Mouse (Mus musculus): Measurements from ENCODE around the gene Prf1. TPM values are rescaled to one million over a fixed set of nuclear protein-coding genes. Genes with fewer than 3 reads are reported as not detected.
A peak's percentile ranks its signal among the peaks of the same experiment; 100 is the strongest.

Prf1 gene
- polyA plus RNA-seq, 1 experiment from 2014 or later, result not detected

DNA sequence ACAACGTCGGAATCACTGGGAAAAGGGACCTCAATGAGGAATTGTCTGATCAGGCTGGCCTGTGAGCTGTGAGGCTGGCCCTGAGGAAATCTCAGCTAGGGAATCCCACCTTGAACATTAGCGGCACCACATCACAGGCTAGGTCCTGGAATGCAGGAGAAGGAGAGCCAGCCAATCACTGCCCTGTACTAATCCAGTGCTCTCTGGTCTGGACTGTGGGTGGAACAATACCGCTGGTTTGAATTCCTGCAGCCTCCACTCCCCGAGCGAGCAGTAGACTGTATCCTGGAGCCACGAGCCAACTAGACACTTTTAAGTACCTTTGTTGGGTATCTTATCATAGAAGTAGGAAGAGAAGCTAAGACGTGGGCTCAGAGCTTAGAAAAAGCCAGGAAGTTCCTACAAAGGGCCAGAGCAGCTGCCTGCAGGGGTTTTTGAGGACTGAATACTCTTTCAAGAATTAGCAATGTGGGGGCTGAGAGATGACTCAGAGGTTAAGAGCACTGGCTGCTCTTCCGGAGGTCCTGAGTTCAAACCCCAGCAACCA is 28.2 kb downstream of the Prf1 start:
- no peaks in the 10 kb centered on the region for H3K27me3 ChIP-seq
- no peak overlapping the region for H3K27ac ChIP-seq
- no peak overlapping the region for H3K4me3 ChIP-seq (replicated peaks)
- no peak overlapping the region for H3K4me2 ChIP-seq
- H3K4me1 ChIP-seq, result peaks cover 20% of the 10 kb centered on the region
- 33% methylated on average over 9 of the region's 9 CpGs for WGBS
- H3K9me3 ChIP-seq, result no peaks in the 10 kb centered on the region
- H3K36me3 ChIP-seq (replicated peaks), result peaks cover 6% of the 10 kb centered on the region
- no peak overlapping the region for H3K9ac ChIP-seq
- no peak for ATAC-seq (ENCODE audit: low FRiP score)

DNA sequence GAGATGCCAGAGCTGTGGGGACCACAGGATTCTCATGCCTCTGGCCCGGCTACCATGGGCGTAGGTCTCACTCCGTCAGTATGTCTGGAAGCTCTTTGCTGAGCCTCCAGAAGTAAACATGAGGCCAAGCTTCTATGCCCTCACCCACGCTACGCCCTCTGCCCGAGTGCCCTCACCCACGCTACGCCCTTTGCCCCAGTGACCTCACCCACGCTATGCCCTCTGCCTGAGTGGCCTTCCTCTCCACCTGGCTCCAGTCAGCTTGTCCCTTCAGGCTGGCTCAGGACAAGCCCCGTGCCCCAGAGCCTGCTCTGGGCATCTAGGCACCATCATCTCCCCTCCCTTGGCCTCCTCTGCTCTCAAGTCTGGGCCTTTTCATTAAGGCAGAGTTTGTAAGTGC is 29.9 kb downstream of the Prf1 start:
- H3K4me2 ChIP-seq, result no peak overlapping the region
- WGBS, result 86% methylated on average over 10 of the region's 10 CpGs
- H3K27me3 ChIP-seq, result no peaks in the 10 kb centered on the region
- no peak for ATAC-seq (ENCODE audit: low FRiP score)
- no peaks in the 10 kb centered on the region for H3K9me3 ChIP-seq
- H3K9ac ChIP-seq, result no peak overlapping the region
- H3K4me3 ChIP-seq (replicated peaks), result no peak overlapping the region
- H3K4me1 ChIP-seq, result peaks cover 20% of the 10 kb centered on the region
- peaks cover 4% of the 10 kb centered on the region for H3K36me3 ChIP-seq (replicated peaks)
- H3K27ac ChIP-seq, result 0 out of 2 replicates have a peak overlapping the region, but pooled peaks have one; percentile 10

DNA sequence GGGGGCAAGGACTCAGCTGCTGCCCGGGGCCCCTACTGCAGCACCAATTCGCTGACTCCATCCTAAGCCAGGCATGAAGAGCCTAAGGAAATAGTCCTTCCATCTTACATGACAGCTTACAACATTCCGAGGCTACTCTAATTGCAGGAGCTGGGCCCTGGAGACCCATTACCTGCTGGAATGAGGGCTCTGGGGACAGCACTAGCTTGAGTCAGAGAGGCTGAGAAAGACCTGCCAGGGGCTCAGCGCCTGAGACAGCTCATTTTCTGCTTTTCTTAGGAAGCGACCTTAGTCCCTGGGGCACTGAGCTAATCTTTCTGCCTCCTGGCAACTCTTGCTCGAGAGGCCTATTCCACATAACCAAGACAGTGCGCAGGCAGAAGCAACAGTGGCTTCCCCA is 31.3 kb downstream of the Prf1 start:
- no peak for ATAC-seq (ENCODE audit: low FRiP score)
- Histone ChIP-seq H3K36me3 (replicated peaks) (0 out of 2 replicates have a peak, but pooled peaks cover 3% of the 10 kb centered on the region), H3K4me2 (no peak overlapping the region), H3K9me3 (no peaks in the 10 kb centered on the region), H3K9ac (no peak overlapping the region), H3K27me3 (no peaks in the 10 kb centered on the region), H3K27ac (no peak overlapping the region), H3K4me3 (replicated peaks) (no peak overlapping the region), H3K4me1 (peaks cover 20% of the 10 kb centered on the region)
- WGBS, result 56% methylated on average over 7 of the region's 7 CpGs

DNA sequence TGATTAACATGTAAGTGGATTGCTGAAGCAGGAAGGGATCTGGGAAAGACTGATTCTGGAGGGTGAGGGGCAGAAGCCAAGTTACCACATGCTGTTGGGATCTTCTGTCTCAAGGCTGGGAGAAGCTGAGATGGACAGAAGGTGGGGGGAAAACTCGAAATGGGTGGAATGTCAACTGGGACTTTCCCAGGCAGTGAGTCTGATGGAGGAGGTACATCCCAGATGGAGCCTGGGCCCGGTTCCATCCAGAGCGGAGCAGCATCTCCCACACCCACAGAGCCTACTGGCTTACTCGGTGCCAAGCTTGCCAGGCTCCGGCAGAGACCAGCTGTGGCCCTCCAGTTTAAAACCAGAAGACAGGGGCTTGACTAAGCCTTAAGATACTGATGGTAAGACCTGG is 33.4 kb downstream of the Prf1 start:
- Histone ChIP-seq H3K9ac (no peak overlapping the region), H3K9me3 (no peaks in the 10 kb centered on the region)
- no peak for ATAC-seq (ENCODE audit: low FRiP score)

DNA sequence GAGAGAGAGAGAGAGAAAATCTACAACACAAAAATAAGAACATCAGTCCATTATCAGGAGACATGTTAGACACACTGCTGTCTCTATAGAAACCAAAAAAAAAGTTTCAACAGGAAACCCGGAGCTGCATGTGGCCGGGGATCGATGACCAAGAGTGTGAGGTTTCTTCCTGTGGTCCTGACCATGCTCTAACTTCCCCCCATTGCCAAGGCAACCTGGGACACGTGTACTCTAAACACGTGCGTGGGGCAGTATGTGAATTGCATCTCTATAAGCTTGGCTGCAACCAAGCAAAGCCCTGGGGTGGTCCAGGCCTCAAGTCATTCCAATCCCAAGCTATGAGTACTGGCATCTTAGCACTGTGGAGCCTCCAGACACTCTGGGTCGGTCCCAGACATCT is 36.9 kb downstream of the Prf1 start:
- ATAC-seq (ENCODE audit: low FRiP score), result no peak
- H3K9ac ChIP-seq, result no peak overlapping the region
- no peak overlapping the region for H3K27ac ChIP-seq
- 0 out of 2 replicates have a peak, but pooled peaks cover 3% of the 10 kb centered on the region for H3K36me3 ChIP-seq (replicated peaks)
- H3K4me3 ChIP-seq (replicated peaks), result no peak overlapping the region
- 89% methylated on average over 7 of the region's 7 CpGs for WGBS
- no peaks in the 10 kb centered on the region for H3K4me1 ChIP-seq
- H3K27me3 ChIP-seq, result no peaks in the 10 kb centered on the region
- no peak overlapping the region for H3K4me2 ChIP-seq
- H3K9me3 ChIP-seq, result no peaks in the 10 kb centered on the region

More for the DNA sequence above, 33.4 kb downstream of the Prf1 start:
- no peak overlapping the region for H3K27ac ChIP-seq
- H3K27me3 ChIP-seq, result no peaks in the 10 kb centered on the region
- WGBS, result 89% methylated on average over 5 of the region's 5 CpGs
- H3K36me3 ChIP-seq (replicated peaks), result 0 out of 2 replicates have a peak, but pooled peaks cover 3% of the 10 kb centered on the region
- no peak overlapping the region for H3K4me3 ChIP-seq (replicated peaks)
- no peak overlapping the region for H3K4me2 ChIP-seq
- peaks cover 16% of the 10 kb centered on the region for H3K4me1 ChIP-seq

DNA sequence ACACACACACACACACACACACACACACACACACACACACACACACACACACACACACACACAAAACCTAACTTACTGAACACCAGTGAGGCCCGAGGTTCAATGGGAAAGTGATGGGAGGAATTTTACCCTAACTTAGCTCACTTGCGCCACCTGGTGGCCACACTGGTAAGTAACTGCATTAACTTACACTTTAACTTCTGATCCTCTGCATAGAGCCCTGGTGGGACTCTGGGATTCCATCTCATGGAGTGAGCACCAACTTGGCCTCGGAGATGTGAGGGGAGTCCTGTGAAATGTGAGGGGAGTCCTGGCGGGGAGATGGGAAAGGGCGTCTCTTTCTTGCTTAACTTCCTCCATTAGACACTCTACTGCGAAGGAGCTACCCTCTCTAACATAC is 38.5 kb downstream of the Prf1 start:
- Histone ChIP-seq H3K4me2 (no peak overlapping the region), H3K27me3 (no peaks in the 10 kb centered on the region), H3K4me1 (no peaks in the 10 kb centered on the region), H3K4me3 (replicated peaks) (no peak overlapping the region), H3K36me3 (replicated peaks) (0 out of 2 replicates have a peak, but pooled peaks cover 3% of the 10 kb centered on the region), H3K9ac (no peak overlapping the region), H3K27ac (no peak overlapping the region), H3K9me3 (no peaks in the 10 kb centered on the region)
- peak; percentile 27; the same call in 1 of the 2 replicates for ATAC-seq (ENCODE audit: low FRiP score)
- WGBS, result 29% methylated on average over 6 of the region's 6 CpGs

DNA sequence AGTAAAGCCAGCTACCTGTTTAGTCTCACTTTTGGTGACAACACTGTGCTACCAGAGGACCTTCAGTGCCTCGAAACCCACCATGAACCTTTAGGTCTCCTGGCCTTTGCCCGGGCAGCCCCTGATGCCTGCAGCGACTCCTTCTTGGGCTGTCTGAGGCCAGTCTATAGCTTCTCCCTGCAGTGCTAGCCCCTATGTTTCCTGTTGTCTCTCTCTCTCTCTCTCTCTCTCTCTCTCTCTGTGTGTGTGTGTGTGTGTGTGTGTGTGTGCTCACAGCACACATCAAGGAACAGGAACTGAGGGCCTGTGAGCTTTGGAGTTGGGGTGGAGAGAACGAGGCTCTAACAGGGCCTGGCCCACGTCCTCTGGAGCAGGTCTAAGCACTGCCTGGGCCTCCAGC is 39.0 kb downstream of the Prf1 start:
- no peak overlapping the region for H3K4me2 ChIP-seq
- no peaks in the 10 kb centered on the region for H3K27me3 ChIP-seq
- no peak overlapping the region for H3K4me3 ChIP-seq (replicated peaks)
- no peak overlapping the region for H3K27ac ChIP-seq
- H3K9me3 ChIP-seq, result no peaks in the 10 kb centered on the region
- 0 out of 2 replicates have a peak, but pooled peaks cover 3% of the 10 kb centered on the region for H3K36me3 ChIP-seq (replicated peaks)
- ATAC-seq (ENCODE audit: low FRiP score), result no peak
- 0 out of 2 replicates have a peak overlapping the region, but pooled peaks have one; percentile 12 for H3K9ac ChIP-seq
- no peaks in the 10 kb centered on the region for H3K4me1 ChIP-seq
- WGBS, result 84% methylated on average over 5 of the region's 5 CpGs

DNA sequence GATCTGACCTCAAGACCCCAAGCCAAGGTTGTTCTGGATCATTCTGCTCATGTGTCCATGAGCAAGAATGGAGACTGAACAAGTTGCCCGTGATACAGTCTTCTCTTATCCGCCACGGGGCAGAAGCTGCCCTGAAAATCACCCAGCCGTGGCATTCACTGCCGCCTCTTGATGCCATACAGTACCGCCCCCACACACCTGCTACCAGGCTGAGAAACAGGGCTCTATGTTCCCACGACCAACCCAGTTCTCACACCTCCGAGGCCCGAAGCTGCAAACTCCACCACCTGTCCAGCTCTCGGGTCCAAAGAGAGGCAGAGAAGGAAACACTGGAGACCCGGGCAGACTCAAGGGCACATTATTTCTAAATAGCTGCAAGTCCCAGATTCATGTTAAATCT is 40.0 kb downstream of the Prf1 start:
- no peak for ATAC-seq (ENCODE audit: low FRiP score)
- Histone ChIP-seq H3K9ac (no peak overlapping the region), H3K9me3 (no peaks in the 10 kb centered on the region), H3K4me2 (no peak overlapping the region), H3K4me3 (replicated peaks) (no peak overlapping the region), H3K4me1 (no peaks in the 10 kb centered on the region), H3K27ac (no peak overlapping the region), H3K36me3 (replicated peaks) (0 out of 2 replicates have a peak, but pooled peaks cover 3% of the 10 kb centered on the region), H3K27me3 (no peaks in the 10 kb centered on the region)
- 91% methylated on average over 11 of the region's 11 CpGs for WGBS

DNA sequence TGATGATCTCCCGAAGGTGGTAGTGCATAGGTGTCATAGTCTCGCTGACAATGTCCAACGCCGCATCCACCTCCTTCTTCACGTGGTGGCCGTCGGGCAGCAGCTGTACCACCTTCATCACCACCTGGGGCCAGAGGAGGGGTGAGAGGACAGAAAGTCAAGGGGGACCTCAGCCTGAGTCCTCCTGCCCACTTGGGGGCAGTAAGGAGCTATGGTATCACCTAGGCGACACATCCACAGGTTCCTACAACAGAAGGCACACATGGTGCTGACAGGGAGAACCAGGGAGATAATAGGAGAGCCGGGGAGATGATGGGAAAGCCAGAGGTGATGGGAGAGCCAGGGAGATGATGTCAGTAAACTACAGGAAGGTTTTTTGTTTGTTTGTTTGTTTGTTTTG is 41.6 kb downstream of the Prf1 start:
- H3K4me2 ChIP-seq, result no peak overlapping the region
- H3K9me3 ChIP-seq, result no peaks in the 10 kb centered on the region
- H3K4me3 ChIP-seq (replicated peaks), result no peak overlapping the region
- ATAC-seq (ENCODE audit: low FRiP score), result no peak
- H3K36me3 ChIP-seq (replicated peaks), result no peaks in the 10 kb centered on the region
- no peak overlapping the region for H3K27ac ChIP-seq
- no peak overlapping the region for H3K9ac ChIP-seq
- no peaks in the 10 kb centered on the region for H3K4me1 ChIP-seq
- 90% methylated on average over 9 of the region's 9 CpGs for WGBS
- no peaks in the 10 kb centered on the region for H3K27me3 ChIP-seq

DNA sequence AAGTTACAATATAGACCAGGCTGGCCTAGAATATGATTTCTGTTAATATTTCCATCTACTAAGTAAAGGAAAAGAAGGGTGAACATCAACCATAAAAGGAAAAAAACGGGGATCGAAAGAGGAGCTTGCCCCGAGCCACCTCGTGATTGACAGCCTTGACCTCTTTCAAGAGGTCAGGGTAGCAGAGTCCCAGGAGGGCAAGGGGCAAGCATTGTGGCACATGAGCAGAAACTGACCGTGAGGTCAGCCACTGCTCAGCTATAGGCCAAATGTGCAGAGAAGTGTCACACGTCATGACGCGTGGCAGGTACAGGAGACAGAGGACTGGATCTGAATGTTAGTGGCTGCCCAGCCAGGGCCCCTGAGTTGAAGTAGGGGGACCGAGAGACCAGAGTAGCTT is 42.6 kb downstream of the Prf1 start:
- no peak overlapping the region for H3K4me3 ChIP-seq (replicated peaks)
- H3K4me2 ChIP-seq, result no peak overlapping the region
- H3K27me3 ChIP-seq, result no peaks in the 10 kb centered on the region
- peaks cover 5% of the 10 kb centered on the region for H3K4me1 ChIP-seq
- no peak for ATAC-seq (ENCODE audit: low FRiP score)
- no peak overlapping the region for H3K27ac ChIP-seq
- no peaks in the 10 kb centered on the region for H3K36me3 ChIP-seq (replicated peaks)
- WGBS, result 77% methylated on average over 9 of the region's 9 CpGs
- H3K9ac ChIP-seq, result no peak overlapping the region
- no peaks in the 10 kb centered on the region for H3K9me3 ChIP-seq

DNA sequence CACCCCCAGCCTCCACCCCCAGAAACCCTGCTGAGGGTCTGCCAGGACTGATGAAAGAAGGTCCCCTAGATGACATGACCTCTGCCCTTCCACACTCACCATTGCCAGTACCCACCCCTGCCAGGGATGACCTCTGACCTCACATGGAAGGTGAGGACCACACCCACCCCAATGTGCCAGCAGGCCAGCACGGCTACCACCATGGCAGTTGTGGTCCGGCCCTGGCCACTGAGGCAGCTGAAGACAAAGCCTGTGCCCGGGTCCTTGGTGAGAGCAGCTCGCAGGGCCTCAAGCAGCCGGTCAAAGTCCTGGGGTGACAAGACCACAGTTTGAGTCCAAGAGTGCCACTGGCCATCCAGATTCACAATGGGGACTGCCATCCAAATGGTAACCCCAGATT is 43.4 kb downstream of the Prf1 start:
- H3K27me3 ChIP-seq, result no peaks in the 10 kb centered on the region
- peaks cover 7% of the 10 kb centered on the region for H3K4me1 ChIP-seq
- 93% methylated on average over 5 of the region's 5 CpGs for WGBS
- H3K4me2 ChIP-seq, result no peak overlapping the region
- no peaks in the 10 kb centered on the region for H3K36me3 ChIP-seq (replicated peaks)
- no peak overlapping the region for H3K4me3 ChIP-seq (replicated peaks)
- H3K27ac ChIP-seq, result no peak overlapping the region
- no peak; the same call in 1 of the 2 replicates for ATAC-seq (ENCODE audit: low FRiP score)
- H3K9me3 ChIP-seq, result no peaks in the 10 kb centered on the region
- H3K9ac ChIP-seq, result no peak overlapping the region

DNA sequence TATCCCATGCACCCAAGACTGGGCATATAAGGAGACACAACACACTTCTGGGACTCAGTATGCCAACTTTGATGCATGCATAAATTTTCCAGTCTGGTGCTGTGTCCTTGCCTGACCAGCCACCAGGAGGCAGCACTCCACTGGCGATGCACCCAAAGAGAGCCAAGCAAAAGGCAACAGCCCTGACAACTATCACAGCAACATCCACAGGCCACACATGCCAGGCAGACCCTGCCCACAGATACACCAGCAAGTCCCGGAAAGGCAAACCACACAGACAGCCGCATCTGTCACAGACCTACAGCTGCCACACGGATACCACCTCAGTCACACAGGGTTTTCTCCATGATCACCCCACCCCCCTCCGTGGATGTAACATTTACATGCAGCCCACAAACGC is 43.9 kb downstream of the Prf1 start:
- Histone ChIP-seq H3K27me3 (no peaks in the 10 kb centered on the region), H3K4me2 (no peak overlapping the region), H3K4me1 (peaks cover 9% of the 10 kb centered on the region), H3K4me3 (replicated peaks) (no peak overlapping the region), H3K9me3 (no peaks in the 10 kb centered on the region), H3K9ac (no peak overlapping the region), H3K36me3 (replicated peaks) (no peaks in the 10 kb centered on the region), H3K27ac (no peak overlapping the region)
- WGBS, result 73% methylated on average over 6 of the region's 6 CpGs
- 0 out of 2 replicates have a peak, but pooled peaks have one; percentile 24 for ATAC-seq (ENCODE audit: low FRiP score)

DNA sequence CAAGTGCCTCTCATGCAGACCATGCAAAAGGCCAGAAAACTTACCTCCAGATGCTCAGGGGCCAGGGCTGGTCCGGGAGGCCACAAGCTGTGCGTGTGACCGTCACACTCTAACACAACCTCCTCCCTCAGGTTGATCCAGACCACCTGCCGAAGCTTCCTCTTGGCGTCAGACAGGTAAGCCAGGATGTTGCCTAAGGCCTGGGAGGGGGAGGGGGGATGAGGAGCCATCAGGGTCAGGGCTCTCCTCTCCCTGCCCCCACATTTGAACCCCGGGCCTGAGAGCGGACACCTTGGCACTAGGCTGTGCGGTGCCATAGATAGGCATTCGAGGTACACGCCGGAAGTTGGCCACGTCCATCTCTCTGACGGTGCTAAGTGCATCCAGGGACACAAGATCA is 45.1 kb downstream of the Prf1 start:
- Histone ChIP-seq H3K27me3 (no peaks in the 10 kb centered on the region), H3K36me3 (replicated peaks) (no peaks in the 10 kb centered on the region), H3K4me2 (no peak overlapping the region), H3K4me1 (peaks cover 9% of the 10 kb centered on the region), H3K4me3 (replicated peaks) (no peak overlapping the region), H3K9me3 (no peaks in the 10 kb centered on the region), H3K9ac (no peak overlapping the region), H3K27ac (no peak overlapping the region)
- ATAC-seq (ENCODE audit: low FRiP score), result no peak
- 96% methylated on average over 11 of the region's 13 CpGs for WGBS
